8 mouse cellular contexts compared by ENCODE assay signal in genomic region chr11:118908431-118908980, GRCm38 (mm10). TPM values are rescaled to one million over a fixed set of nuclear protein-coding genes. Genes with fewer than 3 reads are reported as not detected.
A peak's percentile ranks its signal among the peaks of the same experiment; 100 is the strongest.
DNase-seq lines count a peak whose midpoint lies in the region; ATAC-seq lines count a peak whose summit lies in the region.

No protein-coding gene starts in this region.

- peak; percentile 52 for DNase-seq in embryo, embryonic 10 days (ENCODE audit: low spot score)
- DNase-seq in embryo, embryonic 9.5 days (ENCODE audit: extremely low spot score), result no peak
- peak; percentile 48 for DNase-seq in right cerebral cortex, postnatal 14 days
- DNase-seq in right cerebral cortex, adult 2 months (ENCODE audit: low spot score in 2 of 2), result no peak
- DNase-seq in limb, embryonic 11.5 days (ENCODE audit: low spot score), result peak; percentile 62
- no peak for DNase-seq in gastrocnemius, postnatal 10 days
- no peak for DNase-seq in lung, postnatal 36 days
- no peak for DNase-seq in adrenal gland, adult 2 months

- peak overlapping the region; percentile 53 for H3K4me3 ChIP-seq in limb, embryonic 11.5 days (ENCODE audit: low read depth, low read length)

- peak overlapping the region; percentile 56 for H3K9ac ChIP-seq in limb, embryonic 11.5 days (ENCODE audit: low read length)

- H3K27me3 ChIP-seq in limb, embryonic 11.5 days (ENCODE audit: control insufficient read depth, insufficient read depth, low read length), result peaks cover 41% of the 10 kb centered on the region

- H3K36me3 ChIP-seq in limb, embryonic 11.5 days (ENCODE audit: control insufficient read depth, insufficient read depth, low read length), result no peaks in the 10 kb centered on the region

- under 1% methylated on average over 36 of the region's 52 CpGs for WGBS in limb, embryonic 11.5 days

- H3K27ac ChIP-seq in limb, embryonic 11.5 days (replicated peaks; ENCODE audit: low read depth, low read length), result 0 out of 2 replicates have a peak overlapping the region, but pooled peaks have one; percentile 36

- H3K9me3 ChIP-seq in limb, embryonic 11.5 days (ENCODE audit: control insufficient read depth, low read length), result no peaks in the 10 kb centered on the region

- peak overlapping the region; percentile 99 for H3K4me2 ChIP-seq in limb, embryonic 11.5 days (ENCODE audit: low read depth, severe bottlenecking)

- ATAC-seq in limb, embryonic 11.5 days (ENCODE audit: insufficient number of reproducible peaks, low FRiP score, low TSS enrichment, low read depth), result no peak

- peaks cover 30% of the 10 kb centered on the region for H3K4me1 ChIP-seq in limb, embryonic 11.5 days (ENCODE audit: control insufficient read depth, insufficient read depth, low read length)

RNA-seq across cellular contexts. Expression of gene Rbfox3, which starts 2.9 kb away (rescaled TPM):
- polyA plus RNA-seq in limb, embryonic 11.5 days (2014; fragmentation: Nextera tagmentation; extraction: Ambion mirVana), result 1.9 and 2.5 TPM in 2 replicates
- under 1 TPM; 0.26 to 0.63 TPM for total RNA-seq in gastrocnemius, postnatal 10 days (2021)
- 1 to 10 TPM; 4.2 to 7.8 TPM for total RNA-seq in adrenal gland, adult 2 months (2021)
- 3.3 TPM in 2 replicates for polyA plus RNA-seq in adrenal gland, adult 2 months (2012; rRNA removed)

Comparison
In these comparisons a context has a peak if more than half of its experiments do, and no peak if none do; other contexts are left out.
1. DNase-seq: peak in embryo, embryonic 10 days (single experiment), right cerebral cortex, postnatal 14 days (single experiment) and limb, embryonic 11.5 days (single experiment); none in embryo, embryonic 9.5 days (single experiment), right cerebral cortex, adult 2 months (0 of 2), gastrocnemius, postnatal 10 days (single experiment), lung, postnatal 36 days (single experiment) and adrenal gland, adult 2 months (single experiment).